Mouse (Mus musculus) induced T-regulatory cell, adult 2 months (primary cell): ENCODE measurements around the gene Scn3b.

ENCODE experiments used
- DNase-seq: peaks from one replicate; pipeline ENCODE4 v3.0.0-alpha.2; 2012; ENCODE audit warnings: low read depth

The Scn3b gene

DNA sequence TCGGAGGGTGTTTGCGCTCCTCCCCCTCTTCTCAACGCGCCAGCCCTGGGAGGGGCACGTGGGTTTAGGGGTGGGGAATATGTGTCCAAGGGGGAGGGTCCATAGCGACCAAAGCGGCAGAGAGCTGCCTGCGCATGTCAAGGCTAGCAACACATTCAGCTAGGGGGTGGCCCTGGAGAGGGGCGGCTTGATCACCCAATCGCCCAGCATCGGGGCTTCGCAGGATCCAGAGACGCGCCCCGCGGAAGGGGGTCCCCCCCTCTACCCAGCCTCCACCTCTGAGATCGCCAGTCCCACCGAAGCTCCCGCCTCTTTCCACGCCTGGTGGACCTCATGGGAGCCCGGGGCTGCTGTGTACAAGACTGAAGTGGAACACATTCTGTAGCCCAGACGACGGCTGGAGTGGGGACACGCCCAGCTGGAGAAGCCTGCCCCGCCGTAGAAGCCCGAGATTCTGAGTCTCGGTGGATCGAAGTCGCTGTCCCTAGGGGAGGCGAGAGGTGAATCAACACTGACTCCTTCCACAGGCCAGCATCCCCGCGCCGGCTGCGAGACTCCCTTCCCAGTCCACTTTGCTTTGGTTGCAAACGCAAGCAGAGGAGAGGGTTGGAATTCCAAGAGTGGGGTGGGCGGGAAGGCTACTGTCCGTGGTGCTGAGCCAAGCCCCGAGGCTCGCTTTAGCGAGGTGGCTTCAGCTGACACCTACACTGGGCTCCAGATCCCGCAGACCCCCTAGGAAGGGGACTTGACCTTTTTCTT lies at the start of gene Scn3b:
Scn3b (plus strand) TSS at position 115 of the 759 bp plus-strand sequence.
- DNase-seq: no peak

DNA sequence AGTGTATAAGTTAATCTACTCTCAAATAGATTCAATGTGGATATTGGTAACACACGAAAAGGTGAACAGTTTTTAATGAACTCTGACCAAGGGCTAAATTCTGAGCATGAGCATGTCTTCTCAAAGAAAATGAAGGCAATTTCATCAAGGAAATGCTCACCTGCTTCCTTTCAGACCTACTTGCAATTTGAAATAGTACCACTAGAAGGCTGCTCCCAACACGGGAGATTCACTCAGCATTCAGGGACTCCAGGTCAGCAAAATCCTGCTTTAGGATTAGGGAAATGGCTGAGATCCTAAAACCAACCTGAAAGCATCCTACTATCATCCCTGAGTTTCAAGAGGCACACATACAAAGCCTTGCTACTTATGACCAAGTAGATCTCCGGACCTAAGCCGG lies 44.7 kb upstream of the Scn3b start:
- no peak for DNase-seq

DNA sequence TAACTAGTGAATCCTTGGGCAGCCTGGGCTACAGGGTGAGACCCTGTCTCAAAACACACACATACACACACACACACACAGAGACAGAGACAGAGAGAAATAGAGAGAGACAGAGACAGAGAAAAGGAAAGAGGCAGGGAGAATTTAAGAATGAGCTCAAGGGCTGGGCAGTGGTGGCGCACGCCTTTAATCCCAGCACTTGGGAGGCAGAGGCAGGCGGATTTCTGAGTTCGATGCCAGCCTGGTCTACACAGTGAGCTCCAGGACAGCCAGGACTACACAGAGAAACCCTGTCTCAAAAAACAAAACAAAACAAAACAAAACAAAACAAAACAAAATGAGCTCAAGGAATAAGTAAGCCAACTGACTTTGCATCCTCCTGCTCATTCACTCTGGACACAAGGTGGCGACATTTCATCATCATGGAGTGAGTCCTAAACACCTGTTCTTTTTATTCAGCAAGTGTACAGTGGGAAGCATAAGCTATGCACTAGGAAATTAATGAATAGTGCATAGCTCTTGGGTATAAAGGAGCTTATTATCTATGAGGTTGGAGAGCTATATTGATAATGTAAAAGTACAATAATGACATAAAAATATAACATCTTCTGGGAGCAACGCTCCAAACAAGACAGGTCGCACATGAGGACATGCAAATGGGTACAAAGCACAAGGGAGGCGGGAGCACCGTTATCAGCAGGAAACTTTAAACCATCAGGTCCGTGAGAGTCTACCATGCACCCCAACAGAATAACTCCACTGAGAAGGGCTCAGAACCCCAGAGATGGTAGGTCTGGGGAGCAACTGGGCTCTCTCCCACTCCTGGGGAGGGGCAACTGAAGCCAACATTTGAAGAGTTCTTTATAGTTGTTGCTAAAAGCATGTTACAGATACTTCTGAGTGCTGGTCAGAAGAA lies 40.9 kb upstream of the Scn3b start:
- peak; percentile 76 for DNase-seq

DNA sequence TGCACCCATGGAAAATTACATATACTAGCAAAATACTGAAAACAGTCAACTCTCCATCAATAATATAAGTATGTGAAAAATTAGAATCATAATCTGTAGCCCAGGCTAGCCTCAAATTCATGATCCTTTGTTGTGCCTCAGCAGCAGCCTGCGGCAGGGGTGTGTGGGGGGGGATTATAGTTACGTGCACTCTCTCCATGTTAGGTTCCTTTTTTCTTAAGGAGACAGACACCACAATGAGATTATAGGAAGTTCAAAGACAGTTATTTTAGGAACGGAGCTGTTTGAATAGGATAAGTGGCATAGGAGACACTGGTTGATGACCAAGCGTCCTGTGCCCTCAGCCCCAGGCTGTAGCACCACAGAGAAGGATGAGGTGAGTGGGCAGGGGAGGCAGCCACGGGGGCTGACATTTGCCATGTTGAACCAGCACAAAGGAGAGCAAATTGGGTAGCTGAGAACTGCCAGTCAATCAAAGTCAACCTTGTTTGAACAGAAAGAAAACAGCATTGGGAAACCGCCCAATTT lies 40.1 kb upstream of the Scn3b start:
- DNase-seq: no peak

DNA sequence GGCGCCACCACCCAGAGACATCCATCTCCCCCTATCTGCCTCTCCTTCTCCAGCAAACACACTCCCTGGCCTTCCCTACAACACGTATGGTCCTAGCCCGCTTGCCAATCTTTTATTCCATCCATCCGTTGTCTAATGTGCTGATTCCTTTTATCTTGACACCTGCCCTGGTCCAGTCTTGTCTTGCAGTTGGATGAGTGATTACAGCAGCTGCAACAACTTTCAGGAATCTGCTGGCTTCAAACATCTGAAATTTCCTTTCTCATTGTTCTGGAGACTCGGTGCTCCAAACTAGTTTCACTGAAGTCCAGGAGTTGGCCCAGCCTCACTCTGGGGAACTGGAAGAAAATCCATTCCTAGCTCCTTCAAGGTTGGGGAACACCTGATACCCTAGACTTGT lies 39.5 kb upstream of the Scn3b start:
- no peak for DNase-seq

DNA sequence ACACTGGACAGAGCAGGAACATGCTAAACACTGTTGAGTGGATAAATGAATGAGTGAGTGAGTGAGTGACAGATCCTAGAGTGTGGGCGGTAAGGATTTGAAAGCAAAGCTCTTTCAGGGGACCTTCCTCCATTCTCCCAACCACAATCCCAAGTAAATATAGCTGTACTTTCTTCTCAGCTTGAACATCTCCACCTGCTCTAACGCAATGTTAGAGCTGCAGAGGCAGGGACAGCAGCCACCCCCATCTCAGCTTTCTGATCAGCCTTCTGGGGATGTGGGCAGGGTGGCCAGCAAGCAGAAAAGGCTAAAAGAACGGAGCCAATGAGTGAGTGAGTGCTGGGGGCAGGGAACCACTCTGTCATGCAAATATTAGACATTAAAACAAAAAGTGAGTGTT lies 38.0 kb upstream of the Scn3b start:
- no peak for DNase-seq

DNA sequence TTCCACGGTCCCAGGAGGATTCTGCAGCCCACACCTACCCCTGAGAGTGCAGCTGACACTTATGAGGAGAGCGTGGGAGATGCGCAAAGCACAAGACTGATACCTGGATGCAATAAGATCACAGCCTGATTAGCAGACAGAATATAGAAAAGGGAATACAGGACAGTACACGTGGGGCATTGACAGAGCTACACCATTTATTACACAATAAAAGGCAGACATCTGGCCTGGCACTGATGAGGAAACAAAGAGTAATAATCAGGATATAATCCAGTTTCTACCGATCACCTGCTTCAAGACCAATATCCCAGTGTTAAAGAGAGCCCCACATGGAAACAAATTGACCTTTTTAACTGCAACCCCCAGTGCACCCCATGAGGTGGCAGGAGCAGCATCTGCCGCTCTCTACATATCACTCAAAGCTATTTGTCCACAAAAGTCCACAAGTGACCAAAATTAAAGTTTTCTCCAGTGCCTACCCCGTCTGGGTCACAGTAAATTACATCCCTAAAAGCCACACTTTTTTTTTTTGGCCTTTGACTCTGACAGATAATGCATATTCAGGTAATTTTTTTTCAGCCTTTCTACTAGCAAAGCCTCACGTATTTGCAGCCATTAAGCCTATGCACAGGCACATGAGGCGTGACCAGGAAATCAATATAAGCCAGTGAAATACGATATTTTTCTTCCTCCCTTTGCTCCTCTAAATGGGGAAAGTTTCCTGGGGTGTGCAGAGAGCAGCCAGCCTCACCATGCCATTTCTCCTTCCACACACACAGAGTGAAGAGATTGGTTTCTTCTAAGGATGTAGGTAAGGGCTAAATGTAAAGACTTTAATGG lies 34.6 kb upstream of the Scn3b start:
- no peak for DNase-seq

DNA sequence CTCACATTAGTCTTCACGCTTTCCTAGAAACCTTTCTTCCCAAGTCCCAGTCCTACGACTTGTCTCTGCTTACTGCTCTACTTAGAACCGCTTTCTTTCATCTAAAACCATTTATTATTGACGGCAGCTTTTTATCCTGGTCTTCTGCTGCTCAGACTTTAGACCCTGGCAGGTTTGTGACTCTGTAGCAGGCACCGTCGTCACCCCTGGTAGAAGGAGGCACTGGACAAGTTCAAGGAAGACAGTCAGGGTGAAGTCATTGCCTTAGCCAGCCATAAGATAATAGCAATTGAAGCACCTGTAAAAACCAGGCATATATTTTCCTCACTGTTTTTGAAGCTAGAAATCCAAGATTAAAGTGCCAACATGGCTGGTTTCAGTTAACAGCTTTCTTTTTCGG lies 33.8 kb upstream of the Scn3b start:
- no peak for DNase-seq

DNA sequence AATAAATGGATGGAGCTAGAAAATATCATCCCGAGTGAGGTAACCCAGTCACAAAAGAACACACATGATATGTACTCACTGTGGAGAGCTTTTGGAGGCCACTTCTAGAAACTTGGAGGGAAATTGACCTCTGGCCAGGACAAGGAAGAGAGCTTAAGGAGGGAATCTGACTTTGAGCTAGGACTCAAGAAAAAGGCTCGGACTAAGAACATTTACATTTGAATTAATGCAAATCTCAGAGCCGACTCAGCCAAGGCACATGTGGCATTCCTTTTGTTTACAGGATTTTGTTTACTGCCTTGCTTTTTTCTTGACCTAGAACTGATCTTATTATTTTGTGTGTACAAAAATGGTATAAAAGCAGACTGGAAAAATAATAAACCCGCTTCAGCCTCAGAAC lies 29.3 kb upstream of the Scn3b start:
- no peak for DNase-seq

DNA sequence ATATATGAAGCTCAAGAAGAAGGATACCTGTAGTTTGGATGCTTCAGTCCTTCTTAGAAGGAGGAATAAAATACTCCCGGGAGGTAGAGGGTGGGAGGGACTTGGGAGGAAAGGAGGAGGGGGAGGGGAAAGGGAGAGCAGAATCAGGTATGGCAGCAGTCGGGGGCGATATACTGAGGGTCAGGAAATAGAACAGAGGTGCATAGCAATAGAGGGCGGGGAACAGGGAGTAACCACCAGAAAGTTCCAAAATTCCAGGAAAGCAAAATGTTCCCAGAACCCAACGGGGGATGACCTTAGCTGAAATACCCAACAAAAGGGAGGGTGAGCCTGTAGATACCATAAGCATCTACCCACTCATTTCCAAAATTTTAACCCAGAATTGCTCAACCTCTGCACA lies 28.7 kb upstream of the Scn3b start:
- no peak for DNase-seq

DNA sequence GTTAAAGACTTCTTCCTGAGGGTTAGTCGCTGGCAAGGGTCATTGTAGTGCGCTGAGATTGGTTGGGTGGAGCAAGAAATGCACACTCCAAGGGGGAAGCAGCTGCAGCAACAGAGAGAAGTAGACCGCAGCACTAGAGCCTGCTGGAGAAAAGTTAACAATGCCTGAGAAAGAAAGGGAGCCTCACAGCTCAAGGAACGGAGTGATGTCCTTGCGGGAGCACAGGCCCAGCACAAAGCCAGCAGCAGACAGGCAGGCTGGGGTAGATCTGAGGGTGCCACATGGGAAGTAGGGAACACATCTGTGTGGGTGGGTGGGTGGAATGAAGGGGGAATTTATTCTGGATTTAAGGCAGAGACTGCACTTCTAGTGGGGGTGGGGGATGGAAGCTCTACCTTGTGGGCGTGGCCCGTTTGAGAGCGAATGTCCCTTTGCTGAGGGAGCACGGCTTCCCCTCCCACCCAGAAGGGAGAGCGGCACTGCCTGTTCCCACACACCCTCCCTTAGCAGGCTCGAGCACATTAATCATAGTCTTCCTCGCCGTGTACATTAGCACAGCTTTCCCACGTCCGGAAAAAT lies 27.7 kb upstream of the Scn3b start:
- DNase-seq: peak; percentile 29

DNA sequence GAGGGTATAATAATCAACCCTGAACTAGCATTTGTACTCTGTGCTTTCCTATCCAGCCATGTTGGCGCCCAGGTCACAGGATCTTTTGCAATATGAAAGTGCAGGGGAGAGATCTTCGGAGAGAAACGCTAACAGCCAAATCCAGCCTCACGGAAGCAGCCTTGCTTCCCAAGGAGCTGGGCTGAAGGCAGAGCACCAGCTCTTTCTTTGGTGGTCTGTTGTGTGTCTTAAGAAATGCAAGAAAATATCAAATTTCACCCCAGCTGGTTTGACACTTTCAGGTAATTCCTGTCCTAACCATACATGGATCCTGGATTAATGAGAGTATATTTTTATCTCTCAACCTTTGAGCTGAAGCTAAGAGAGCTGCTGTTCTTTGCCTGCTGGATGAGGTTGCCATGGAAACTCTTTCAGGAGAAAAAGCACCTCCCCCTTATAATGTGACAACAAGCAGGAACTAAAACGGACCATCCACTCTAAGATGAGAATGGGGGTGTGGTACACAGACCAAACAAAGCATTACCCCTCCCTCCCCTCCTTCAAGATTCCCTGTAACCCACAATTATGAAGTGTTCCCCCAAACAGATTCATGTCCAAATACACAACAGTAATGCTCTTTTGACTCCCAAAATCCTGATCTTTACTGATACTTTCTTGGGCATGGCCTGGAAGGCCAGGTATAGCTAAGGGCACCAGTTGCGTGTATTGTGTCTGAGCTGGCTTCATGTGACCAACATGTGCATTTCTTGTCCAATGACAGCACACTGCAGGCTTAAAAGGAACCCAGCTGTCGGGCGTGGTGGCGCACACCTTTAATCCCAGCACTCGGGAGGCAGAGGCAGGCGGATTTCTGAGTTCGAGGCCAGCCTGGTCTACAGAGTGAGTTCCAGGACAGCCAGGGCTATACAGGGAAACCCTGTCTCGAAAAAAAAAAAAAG lies 26.8 kb upstream of the Scn3b start:
- peak; percentile 5 for DNase-seq

DNA sequence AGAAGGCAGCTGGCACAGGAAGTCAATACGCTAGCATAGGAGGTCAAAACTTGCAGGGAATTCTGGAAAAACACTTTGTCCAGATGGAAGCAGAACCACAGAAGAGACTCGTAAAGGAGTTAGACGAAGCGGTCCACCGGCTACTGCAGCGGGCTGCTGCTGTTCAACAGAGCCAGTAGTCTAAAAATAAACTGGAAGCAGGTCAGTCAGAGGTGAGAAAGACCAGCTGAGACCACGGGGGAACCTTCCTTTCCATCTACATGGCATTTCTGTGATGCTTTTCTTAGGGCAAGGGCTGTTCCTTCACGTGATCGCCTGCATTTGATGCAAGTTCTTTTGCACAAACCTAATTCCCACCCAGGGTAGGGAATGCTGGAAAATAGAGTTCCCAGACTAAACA lies 23.6 kb upstream of the Scn3b start:
- no peak for DNase-seq

DNA sequence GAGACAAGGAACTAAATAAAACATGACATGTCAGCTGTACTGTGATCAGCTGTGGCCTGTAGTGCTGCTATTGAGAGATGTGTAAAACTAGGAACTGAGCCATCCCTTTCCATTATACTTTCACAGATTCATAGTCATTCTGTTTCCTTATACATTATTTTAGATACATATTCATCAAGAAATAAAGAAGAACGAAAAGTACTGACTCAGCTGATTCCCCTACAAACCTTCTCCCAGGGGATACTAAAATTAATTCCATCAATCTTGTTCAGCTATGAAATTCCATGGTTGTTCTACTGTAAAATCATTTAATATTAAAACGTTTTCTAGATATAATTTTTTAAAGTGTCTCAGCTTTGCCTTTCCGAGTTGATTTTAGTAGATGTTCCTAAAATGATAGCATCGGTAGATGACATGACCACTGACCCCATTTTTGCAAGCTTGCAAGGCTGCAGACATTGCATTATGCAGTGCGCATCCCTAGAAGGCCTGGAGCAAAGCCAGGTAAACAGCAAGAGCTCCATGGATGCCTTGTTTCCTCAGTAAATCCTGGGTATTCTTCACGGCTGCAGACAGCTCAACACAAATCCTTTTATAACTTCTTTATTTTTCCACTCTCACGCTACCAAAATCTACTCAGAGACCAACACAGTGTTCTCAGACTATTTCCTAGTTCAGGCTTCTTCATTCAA lies 22.9 kb upstream of the Scn3b start:
- no peak for DNase-seq

DNA sequence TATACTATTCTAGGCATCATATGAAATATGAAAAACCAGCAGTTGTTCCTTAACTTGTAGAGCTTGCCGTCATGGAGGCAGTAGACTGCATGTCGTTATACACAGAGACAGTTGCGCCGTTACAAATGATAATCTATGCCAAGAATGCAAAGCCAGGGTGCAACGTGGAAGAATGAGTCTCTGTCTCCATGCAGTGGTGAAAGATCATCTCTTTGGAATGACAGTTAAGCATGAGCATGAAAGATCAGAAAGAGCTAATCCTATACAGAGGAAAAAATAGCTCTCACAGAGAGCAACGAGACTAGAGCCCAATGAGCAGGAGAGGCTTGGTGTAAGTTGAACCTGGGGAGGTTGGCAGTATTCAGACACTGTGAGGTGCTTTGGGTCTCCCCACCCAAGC lies 22.3 kb upstream of the Scn3b start:
- no peak for DNase-seq

DNA sequence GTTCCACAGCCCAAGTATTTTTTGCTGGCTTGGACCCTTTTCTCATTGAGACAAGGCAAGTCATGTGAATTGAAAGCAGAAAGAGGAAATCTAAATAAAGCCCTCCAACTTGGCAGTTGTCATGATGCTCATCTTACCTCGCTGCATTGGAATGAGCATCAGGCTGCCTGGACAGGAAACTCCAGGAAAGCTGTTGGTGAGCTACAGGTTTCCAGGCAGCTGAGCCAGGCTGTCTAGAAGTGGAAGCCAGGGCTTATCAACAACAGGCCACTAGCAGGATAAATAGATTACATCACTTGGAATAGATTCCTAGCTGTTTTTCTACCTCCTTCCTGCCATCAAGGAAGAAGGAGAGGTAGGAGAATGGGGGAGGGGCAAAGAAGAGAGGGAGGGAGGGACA lies 19.9 kb upstream of the Scn3b start:
- no peak for DNase-seq

DNA sequence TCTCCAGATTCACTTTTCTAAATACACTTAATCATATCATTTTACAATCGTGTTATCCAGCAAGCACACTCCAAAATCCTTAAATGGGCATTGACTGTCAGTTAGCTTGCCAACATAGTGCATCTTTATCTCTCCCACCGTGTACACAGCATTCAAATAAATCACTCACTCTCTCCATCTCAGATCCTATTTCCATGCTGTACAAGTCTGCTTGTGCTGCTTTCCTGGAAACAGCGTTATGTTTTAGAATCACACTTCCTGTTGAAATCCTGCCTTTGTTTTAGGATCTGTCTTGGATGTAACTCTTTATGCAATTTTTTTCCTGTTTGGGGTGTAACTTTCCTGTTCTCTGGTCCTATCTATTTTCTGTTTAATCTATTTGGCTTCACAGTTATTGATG lies 16.6 kb upstream of the Scn3b start:
- no peak for DNase-seq

DNA sequence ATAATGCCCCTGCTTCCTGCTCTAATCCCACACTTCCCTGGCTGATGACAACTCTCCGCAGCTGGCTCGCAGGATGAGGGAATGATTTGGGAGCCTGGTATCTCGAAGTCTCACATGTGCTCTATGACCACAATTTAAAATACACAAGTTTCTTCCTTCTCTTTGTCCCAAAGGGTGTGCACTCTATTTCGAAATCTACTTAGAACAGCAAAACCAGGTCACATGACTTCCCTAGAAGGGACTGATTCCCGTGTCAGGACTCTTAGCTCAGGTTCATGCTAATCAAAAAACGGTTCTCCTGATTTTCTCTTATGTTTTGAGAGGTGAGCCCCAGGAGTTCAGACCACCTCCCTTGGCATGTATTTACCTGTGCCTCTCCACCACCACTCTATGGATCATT lies 5.1 kb upstream of the Scn3b start:
- no peak for DNase-seq

DNA sequence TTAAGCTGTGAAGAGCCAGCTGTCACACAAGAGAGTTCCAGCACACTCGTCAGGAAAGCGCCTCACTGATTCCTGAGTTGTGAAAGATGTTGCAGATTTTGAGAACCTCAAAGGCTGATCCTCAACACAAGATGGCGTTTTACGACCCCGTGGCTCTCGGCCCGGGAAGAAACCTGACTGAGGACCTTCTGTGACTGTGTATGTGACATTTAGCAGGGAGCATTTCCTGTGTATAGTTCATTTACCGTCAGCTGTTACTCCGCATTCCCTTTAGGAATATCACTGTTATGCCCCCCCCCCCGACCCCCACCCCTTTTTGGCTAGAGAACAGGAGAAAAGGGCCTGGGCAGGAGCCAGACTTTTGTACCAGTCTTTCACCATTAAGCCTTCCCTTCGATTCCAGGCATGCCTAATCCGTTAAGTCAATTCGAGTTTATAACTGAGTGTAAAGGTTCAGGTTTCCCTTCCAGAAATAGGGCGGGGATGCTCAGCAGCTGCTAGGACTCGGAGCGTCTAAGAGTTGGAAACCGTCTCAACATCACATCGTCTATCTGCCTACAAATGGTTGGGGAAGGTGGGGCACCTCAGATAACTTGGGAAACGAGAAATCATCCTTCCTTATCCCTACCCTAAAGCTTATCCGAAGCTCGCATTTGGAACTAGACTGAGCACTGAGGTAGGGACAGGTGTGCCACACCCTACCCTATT lies 823 bp upstream of the Scn3b start:
- no peak for DNase-seq

DNA sequence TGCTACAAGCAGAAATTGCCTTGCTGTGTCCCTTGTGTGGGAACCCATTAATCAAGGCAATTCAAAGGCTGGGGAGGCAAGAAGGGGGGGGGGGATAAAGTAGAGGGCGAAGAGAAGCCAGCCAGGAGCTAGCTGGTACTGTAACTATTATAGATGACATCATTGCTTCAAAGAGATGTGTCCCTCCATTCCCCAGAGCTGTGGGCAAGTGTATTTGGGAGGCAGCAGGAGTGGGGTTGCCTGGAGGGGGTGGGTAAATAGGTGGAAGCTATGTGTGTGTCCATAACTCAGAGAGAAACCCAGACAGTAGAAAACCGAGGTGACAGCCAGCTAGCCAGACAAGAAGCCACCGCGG lies 292 bp upstream of the Scn3b start:
- no peak for DNase-seq
